Mouse (Mus musculus): ENCODE measurements around the gene Ggta1. TPM values are rescaled to one million over a fixed set of nuclear protein-coding genes. Genes with fewer than 3 reads are reported as not detected.

The Ggta1 gene
- polyA plus RNA-seq, 1 experiment = 7.1 TPM

DNA sequence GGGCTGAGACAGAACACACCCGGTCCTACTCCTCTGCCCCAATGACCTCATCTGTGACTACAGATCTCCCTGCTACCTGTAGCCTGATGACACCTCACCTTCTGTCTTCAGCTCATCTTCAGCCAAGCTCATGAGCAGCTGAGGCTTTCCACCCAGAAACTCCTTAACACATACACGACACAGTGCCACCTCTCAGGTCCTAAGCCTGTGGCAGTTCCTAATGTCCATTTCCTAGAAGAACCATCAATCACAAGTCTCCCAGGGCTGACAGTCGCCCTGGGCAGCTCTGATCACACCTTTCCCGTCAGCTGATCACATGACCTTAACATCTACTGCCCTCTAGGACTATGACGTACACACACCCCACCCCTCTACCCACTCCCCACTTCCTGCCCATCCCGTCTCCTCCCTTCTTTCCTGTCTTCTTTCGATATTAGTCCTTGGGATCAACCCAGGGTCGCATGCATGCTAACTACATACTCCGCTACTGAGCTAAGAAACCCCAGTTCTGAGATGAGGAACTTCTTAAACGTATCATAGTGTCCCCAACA, 51.3 kb downstream of the Ggta1 start:
- TF ChIP-seq CTCF (IDR thresholded peaks at IDR 0.05; ENCODE audit: borderline replicate concordance, extremely low read depth, insufficient read depth, insufficient read length) = no peak
- TF ChIP-seq POLR2A (IDR thresholded peaks at IDR 0.05; ENCODE audit: borderline replicate concordance, extremely low read depth, insufficient read depth, insufficient read length, poor library complexity, severe bottlenecking) = no peak
- no peak for DNase-seq (ENCODE audit: low read depth)

DNA sequence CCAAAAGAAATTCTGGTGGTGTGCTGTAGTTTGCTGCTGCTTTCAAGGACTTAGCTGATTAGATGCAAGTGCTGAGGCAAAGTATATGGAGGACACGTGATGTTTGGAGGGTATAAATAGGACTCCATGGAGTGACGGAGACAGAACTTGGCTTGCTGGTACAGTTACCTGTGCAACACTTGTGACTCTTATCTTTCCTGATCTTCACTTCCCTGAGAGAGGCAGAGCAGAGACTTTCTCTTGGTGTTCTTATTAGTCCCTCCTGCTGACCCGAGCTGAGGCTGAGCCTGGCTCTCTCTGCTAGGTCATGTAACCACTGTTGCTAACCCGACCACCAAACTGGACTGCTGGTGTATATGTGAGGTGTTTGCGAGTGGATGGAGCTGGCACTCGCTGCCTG, 53.6 kb downstream of the Ggta1 start:
- DNase-seq (ENCODE audit: low read depth) = no peak
- TF ChIP-seq POLR2A (IDR thresholded peaks at IDR 0.05; ENCODE audit: borderline replicate concordance, extremely low read depth, insufficient read depth, insufficient read length, poor library complexity, severe bottlenecking) (no peak), CTCF (IDR thresholded peaks at IDR 0.05; ENCODE audit: borderline replicate concordance, extremely low read depth, insufficient read depth, insufficient read length) (no peak)

DNA sequence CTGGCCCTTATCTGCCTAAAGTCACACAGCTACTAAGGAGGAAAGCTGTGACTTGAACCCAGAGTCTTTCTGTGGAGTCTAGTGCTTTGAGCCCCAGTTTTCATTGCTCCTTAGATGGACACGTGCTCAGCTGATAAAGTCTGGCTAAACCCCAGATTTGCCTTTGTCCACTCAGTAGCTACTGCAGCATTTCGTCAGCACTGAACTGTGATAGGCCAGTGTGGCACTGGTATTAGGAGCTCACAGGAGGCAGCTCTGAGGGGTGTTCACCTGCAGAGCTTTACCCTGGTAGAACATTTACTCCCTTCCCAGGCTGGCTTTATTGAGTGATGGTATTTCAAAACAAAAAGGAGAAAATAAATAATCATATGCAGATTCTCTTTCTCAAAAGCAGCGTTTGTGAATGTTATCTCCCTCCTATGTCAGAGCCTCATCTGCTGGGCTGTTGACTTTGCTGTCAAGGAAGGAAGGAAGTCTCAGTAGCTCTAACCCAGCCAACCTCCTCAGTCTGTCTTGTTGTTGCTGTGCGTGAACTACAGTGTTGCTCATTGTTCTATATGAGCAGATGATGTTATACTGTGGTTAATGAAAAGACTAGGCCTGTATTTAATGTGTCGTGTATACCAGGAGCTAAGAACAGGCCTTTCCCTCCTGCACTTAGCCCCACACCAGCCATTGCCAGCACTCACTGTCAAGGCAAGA, 54.5 kb downstream of the Ggta1 start:
- no peak for DNase-seq (ENCODE audit: low read depth)
- TF ChIP-seq POLR2A (IDR thresholded peaks at IDR 0.05; ENCODE audit: borderline replicate concordance, extremely low read depth, insufficient read depth, insufficient read length, poor library complexity, severe bottlenecking) (no peak), CTCF (IDR thresholded peaks at IDR 0.05; ENCODE audit: borderline replicate concordance, extremely low read depth, insufficient read depth, insufficient read length) (no peak)

DNA sequence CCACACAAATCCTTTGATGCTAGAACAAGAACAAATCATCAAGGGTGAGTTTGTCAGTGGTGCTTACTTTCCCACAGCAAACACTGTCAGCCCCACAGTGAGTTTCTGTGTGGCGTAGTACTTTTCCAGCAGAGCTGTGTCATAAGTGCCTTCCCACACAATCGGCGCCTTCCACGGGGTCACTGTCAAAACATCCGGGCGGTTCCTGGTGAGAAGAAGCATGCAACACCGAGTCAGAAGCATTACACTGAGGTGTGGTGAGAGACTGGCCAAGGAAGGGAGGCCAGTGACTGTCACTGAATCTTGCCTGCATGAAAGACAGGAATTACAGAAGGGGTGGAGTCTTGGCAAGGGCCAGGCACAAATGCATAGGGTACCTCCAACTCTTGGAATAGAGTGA, 55.2 kb downstream of the Ggta1 start:
- TF ChIP-seq POLR2A (IDR thresholded peaks at IDR 0.05; ENCODE audit: borderline replicate concordance, extremely low read depth, insufficient read depth, insufficient read length, poor library complexity, severe bottlenecking) (no peak), CTCF (IDR thresholded peaks at IDR 0.05; ENCODE audit: borderline replicate concordance, extremely low read depth, insufficient read depth, insufficient read length) (no peak)
- DNase-seq (ENCODE audit: low read depth) = no peak

DNA sequence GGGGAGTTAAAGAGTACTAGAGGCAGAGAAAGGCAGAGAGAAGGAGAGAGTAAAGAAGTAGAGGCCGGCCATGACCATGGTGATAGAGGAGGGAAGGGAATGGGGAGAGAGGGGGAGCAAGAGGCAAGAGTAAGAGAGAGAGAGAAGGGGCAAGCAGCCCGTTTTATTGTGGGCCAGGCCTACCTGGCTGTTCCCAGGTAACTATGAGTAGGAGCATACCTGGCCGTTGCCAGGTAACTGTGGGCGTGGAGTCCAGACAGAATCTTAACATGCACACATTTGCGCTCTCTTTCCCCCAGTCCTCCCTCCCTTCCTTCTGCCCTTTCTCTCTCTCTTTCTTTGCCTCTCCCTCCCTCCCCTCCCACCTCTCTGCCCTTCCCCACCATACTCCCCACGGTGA, 55.8 kb downstream of the Ggta1 start:
- TF ChIP-seq CTCF (IDR thresholded peaks at IDR 0.05; ENCODE audit: borderline replicate concordance, extremely low read depth, insufficient read depth, insufficient read length) (no peak), POLR2A (IDR thresholded peaks at IDR 0.05; ENCODE audit: borderline replicate concordance, extremely low read depth, insufficient read depth, insufficient read length, poor library complexity, severe bottlenecking) (no peak)
- DNase-seq (ENCODE audit: low read depth) = no peak

DNA sequence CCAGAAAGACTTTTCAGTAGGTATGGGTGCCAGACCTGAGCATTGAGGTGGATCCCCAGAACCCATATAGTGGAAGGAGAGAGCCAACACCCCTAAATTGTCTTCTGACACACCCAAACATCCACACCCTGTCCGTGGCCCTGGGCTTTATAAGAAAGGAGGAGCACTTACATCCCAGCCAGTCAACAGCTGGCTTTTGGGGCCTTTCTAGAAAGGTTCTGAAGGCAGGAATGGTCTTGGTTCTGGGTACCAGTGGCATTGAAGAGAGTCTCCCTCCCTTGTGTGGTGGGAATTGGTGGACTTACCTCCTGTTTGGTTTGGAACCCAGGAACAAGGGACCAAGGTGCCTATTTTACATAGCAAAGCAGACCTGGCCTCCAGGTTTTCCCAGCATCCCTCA, 56.4 kb downstream of the Ggta1 start:
- TF ChIP-seq CTCF (IDR thresholded peaks at IDR 0.05; ENCODE audit: borderline replicate concordance, extremely low read depth, insufficient read depth, insufficient read length) = no peak
- TF ChIP-seq POLR2A (IDR thresholded peaks at IDR 0.05; ENCODE audit: borderline replicate concordance, extremely low read depth, insufficient read depth, insufficient read length, poor library complexity, severe bottlenecking) = no peak
- DNase-seq (ENCODE audit: low read depth) = no peak

DNA sequence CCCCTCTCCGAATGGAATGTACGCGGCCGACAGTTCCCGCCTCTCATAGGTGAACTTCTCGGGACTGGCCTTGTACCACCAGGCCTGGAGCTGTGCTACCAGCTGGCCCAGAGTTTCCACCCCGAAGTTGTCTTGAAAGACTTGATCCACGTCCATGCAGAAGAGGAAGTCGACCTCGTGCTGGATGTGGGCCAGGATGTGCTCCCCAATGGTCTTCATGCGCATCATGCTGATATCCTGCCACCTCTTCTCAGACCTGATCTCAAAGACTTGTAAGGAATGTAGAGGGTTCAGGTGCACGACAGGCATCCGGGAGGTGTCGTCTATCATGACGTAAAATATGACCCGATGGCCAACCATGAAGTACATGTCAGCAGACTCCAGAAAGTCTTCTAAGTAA, 60.6 kb downstream of the Ggta1 start:
- TF ChIP-seq POLR2A (IDR thresholded peaks at IDR 0.05; ENCODE audit: borderline replicate concordance, extremely low read depth, insufficient read depth, insufficient read length, poor library complexity, severe bottlenecking) (no peak), CTCF (IDR thresholded peaks at IDR 0.05; ENCODE audit: borderline replicate concordance, extremely low read depth, insufficient read depth, insufficient read length) (no peak)
- no peak for DNase-seq (ENCODE audit: low read depth)

DNA sequence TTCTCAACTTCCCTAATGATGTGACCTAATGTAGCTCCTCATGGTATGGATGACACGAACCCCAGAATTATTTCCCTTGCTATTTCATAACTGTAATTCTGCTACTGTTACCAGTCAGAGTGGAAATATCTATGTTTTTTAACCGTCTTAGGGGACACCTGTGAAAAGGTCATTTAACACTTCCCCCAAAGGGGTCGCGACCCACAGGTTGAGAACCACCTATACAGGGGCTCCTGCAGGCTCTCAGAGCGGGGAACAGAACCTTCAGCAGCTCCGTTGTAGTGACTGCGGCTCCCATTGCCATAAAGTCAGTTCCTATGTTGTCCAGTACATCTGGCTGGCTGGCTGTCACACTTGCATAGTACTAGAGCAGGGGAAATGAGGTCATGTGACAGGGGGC, 62.3 kb downstream of the Ggta1 start:
- TF ChIP-seq CTCF (IDR thresholded peaks at IDR 0.05; ENCODE audit: borderline replicate concordance, extremely low read depth, insufficient read depth, insufficient read length) (no peak), POLR2A (IDR thresholded peaks at IDR 0.05; ENCODE audit: borderline replicate concordance, extremely low read depth, insufficient read depth, insufficient read length, poor library complexity, severe bottlenecking) (no peak)
- DNase-seq (ENCODE audit: low read depth) = no peak

DNA sequence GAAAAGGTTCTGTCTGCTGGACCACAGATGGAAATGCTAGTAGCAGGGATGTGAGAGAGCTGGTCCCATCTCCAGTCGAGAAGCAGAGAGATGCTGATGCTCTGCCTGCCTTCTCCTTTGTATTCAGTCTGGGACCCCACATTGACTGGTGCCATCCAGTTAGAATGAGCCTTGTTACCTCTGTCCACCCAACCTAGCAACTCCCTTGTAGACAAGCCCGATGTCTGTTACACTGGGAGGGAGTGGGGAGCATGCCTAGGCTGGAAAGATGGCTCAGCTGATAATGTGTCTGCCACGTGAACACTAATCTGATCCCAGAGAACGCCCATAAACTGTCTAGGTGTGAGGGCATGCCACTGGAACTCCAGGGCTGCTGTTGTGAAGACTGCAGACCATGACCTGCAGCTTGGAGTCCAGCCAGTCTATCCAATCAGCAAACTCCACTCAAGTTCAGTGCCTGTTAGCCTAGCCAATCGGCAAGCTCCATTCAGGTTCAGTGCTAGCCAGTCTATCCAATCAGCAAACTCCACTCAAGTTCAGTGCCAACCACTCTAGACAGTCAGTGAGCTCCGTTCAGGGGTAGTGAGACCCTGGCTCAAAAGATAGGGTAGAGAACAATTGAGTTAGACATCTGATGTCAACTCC, 64.7 kb downstream of the Ggta1 start:
- DNase-seq (ENCODE audit: low read depth) = no peak
- TF ChIP-seq POLR2A (IDR thresholded peaks at IDR 0.05; ENCODE audit: borderline replicate concordance, extremely low read depth, insufficient read depth, insufficient read length, poor library complexity, severe bottlenecking) (no peak), CTCF (IDR thresholded peaks at IDR 0.05; ENCODE audit: borderline replicate concordance, extremely low read depth, insufficient read depth, insufficient read length) (no peak)

DNA sequence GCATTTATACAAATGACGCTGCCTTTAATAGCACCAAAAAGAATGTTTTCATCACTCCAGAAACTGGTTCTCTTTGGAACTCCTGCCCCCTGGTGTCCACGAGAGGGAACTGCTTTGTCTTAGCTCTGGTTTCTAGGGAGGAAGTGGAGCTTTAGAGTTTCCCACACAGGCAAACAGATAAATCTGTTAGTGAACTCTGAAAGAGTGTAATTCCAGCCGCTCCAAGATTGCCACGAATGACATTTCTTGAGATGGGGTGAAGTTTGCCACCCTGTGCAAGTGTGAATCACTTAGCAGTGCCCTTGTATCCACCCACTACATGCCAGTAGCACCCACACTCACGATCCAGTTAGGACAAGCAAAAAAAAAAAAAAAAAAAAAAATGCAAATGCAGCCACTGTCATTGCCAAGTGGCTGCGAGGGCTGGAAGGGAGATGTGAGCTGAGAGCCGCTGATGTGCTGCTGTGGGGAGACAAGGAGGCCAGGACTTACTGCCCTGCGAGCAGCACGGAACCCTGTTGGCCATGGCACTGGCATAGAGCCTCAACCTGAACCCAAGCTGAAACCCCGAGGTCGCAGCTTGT, 65.3 kb downstream of the Ggta1 start:
- TF ChIP-seq POLR2A (IDR thresholded peaks at IDR 0.05; ENCODE audit: borderline replicate concordance, extremely low read depth, insufficient read depth, insufficient read length, poor library complexity, severe bottlenecking) (no peak), CTCF (IDR thresholded peaks at IDR 0.05; ENCODE audit: borderline replicate concordance, extremely low read depth, insufficient read depth, insufficient read length) (peak; percentile 81; the same call in 1 of the 2 replicates)

DNA sequence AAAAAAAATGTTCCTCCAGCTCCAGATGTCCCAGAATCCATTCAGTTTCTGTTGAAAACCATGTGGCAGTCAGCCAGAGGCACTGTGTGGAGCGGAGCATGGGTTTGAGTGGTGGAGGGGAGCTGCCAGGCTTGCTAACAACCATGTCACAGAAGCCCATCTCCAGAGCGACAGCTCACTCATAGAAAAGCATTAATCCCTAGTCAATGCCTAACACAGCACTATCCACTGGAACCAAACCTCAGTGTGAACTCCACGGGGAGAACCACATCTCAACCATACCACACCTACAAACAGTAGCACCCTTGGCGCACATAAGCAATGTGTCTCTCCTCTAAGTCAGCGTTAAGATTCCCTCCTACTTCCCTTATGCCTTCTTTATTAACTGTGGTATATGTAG, 65.9 kb downstream of the Ggta1 start, which contains the start of gene 4930402F06Rik:
TSS of gene 4930402F06Rik (minus strand) at position 80 of the 400 bp plus-strand sequence.
- TF ChIP-seq CTCF (IDR thresholded peaks at IDR 0.05; ENCODE audit: borderline replicate concordance, extremely low read depth, insufficient read depth, insufficient read length) (no peak), POLR2A (IDR thresholded peaks at IDR 0.05; ENCODE audit: borderline replicate concordance, extremely low read depth, insufficient read depth, insufficient read length, poor library complexity, severe bottlenecking) (no peak)
- peak; percentile 59 for DNase-seq (ENCODE audit: low read depth)

More for the DNA sequence above, 65.3 kb downstream of the Ggta1 start:
- DNase-seq (ENCODE audit: low read depth) = peak; percentile 78

Data from brain, embryonic 14.5 days (tissue).